Mouse (Mus musculus): ENCODE data around the gene Tbc1d32. TPM values are rescaled to one million over a fixed set of nuclear protein-coding genes. Genes with fewer than 3 reads are reported as not detected.
"Not testable (repeated sequence)": the region's sequence is repeated elsewhere in the genome, so short reads cannot be mapped to it uniquely, and the experiment has no call there.

The Tbc1d32 gene
- polyA plus RNA-seq, 1 experiment from 2014 or later = 3.7 TPM

GRCm38 (mm10) chr10:56194310-56194709, 34.2 kb downstream of the Tbc1d32 start:
- WGBS = 80% methylated on average over 7 of the region's 7 CpGs
- Histone ChIP-seq H3K9ac (ENCODE audit: low read length) (no peak overlapping the region), H3K4me1 (ENCODE audit: control insufficient read depth, insufficient read depth, low read length) (no peaks in the 10 kb centered on the region), H3K4me2 (ENCODE audit: low read depth, severe bottlenecking) (no peak overlapping the region), H3K4me3 (ENCODE audit: low read depth, low read length) (no peak overlapping the region), H3K27ac (replicated peaks; ENCODE audit: low read depth, low read length) (no peak overlapping the region), H3K27me3 (ENCODE audit: control insufficient read depth, insufficient read depth, low read length) (no peaks in the 10 kb centered on the region), H3K36me3 (ENCODE audit: control insufficient read depth, insufficient read depth, low read length) (no peaks in the 10 kb centered on the region), H3K9me3 (ENCODE audit: control insufficient read depth, low read length) (no peaks in the 10 kb centered on the region)
- ATAC-seq (ENCODE audit: insufficient number of reproducible peaks, low FRiP score, low TSS enrichment, low read depth) (no peak), DNase-seq (ENCODE audit: low spot score) (no peak)

GRCm38 (mm10) chr10:56181727-56182126, 46.8 kb downstream of the Tbc1d32 start:
- no peak for ATAC-seq (ENCODE audit: insufficient number of reproducible peaks, low FRiP score, low TSS enrichment, low read depth)

GRCm38 (mm10) chr10:56173184-56173583, 55.3 kb downstream of the Tbc1d32 start:
- no peak overlapping the region for H3K4me3 ChIP-seq (ENCODE audit: low read depth, low read length)
- H3K4me1 ChIP-seq (ENCODE audit: control insufficient read depth, insufficient read depth, low read length) = no peaks in the 10 kb centered on the region
- no peak overlapping the region for H3K27ac ChIP-seq (replicated peaks; ENCODE audit: low read depth, low read length)
- no peak for ATAC-seq (ENCODE audit: insufficient number of reproducible peaks, low FRiP score, low TSS enrichment, low read depth)
- no peaks in the 10 kb centered on the region for H3K27me3 ChIP-seq (ENCODE audit: control insufficient read depth, insufficient read depth, low read length)
- H3K36me3 ChIP-seq (ENCODE audit: control insufficient read depth, insufficient read depth, low read length) = no peaks in the 10 kb centered on the region
- no peaks in the 10 kb centered on the region for H3K9me3 ChIP-seq (ENCODE audit: control insufficient read depth, low read length)
- WGBS = 78% methylated on average over 5 of the region's 5 CpGs
- no peak overlapping the region for H3K4me2 ChIP-seq (ENCODE audit: low read depth, severe bottlenecking)
- no peak overlapping the region for H3K9ac ChIP-seq (ENCODE audit: low read length)
- DNase-seq (ENCODE audit: low spot score) = no peak

More at GRCm38 (mm10) chr10:56181727-56182126, 46.8 kb downstream of the Tbc1d32 start:
- no peaks in the 10 kb centered on the region for H3K36me3 ChIP-seq (ENCODE audit: control insufficient read depth, insufficient read depth, low read length)
- WGBS = 83% methylated on average over 1 of the region's 1 CpGs
- H3K4me1 ChIP-seq (ENCODE audit: control insufficient read depth, insufficient read depth, low read length) = no peaks in the 10 kb centered on the region
- H3K4me3 ChIP-seq (ENCODE audit: low read depth, low read length) = no peak overlapping the region
- H3K9me3 ChIP-seq (ENCODE audit: control insufficient read depth, low read length) = no peaks in the 10 kb centered on the region
- no peaks in the 10 kb centered on the region for H3K27me3 ChIP-seq (ENCODE audit: control insufficient read depth, insufficient read depth, low read length)
- H3K9ac ChIP-seq (ENCODE audit: low read length) = no peak overlapping the region
- DNase-seq (ENCODE audit: low spot score) = no peak
- H3K27ac ChIP-seq (replicated peaks; ENCODE audit: low read depth, low read length) = no peak overlapping the region
- H3K4me2 ChIP-seq (ENCODE audit: low read depth, severe bottlenecking) = no peak overlapping the region

GRCm38 (mm10) chr10:56167721-56168120, 60.8 kb downstream of the Tbc1d32 start:
- DNase-seq (ENCODE audit: low spot score); H3K4me1 ChIP-seq (ENCODE audit: control insufficient read depth, insufficient read depth, low read length); H3K9ac ChIP-seq (ENCODE audit: low read length); H3K36me3 ChIP-seq (ENCODE audit: control insufficient read depth, insufficient read depth, low read length); H3K27ac ChIP-seq (replicated peaks; ENCODE audit: low read depth, low read length); H3K9me3 ChIP-seq (ENCODE audit: control insufficient read depth, low read length); H3K4me3 ChIP-seq (ENCODE audit: low read depth, low read length); H3K27me3 ChIP-seq (ENCODE audit: control insufficient read depth, insufficient read depth, low read length); H3K4me2 ChIP-seq (ENCODE audit: low read depth, severe bottlenecking); ATAC-seq (ENCODE audit: insufficient number of reproducible peaks, low FRiP score, low TSS enrichment, low read depth): not testable (repeated sequence)

GRCm38 (mm10) chr10:56165758-56166157, 62.7 kb downstream of the Tbc1d32 start:
- WGBS = 90% methylated on average over 4 of the region's 4 CpGs
- Histone ChIP-seq H3K4me2 (ENCODE audit: low read depth, severe bottlenecking) (no peak overlapping the region), H3K4me1 (ENCODE audit: control insufficient read depth, insufficient read depth, low read length) (no peaks in the 10 kb centered on the region), H3K9me3 (ENCODE audit: control insufficient read depth, low read length) (no peaks in the 10 kb centered on the region), H3K9ac (ENCODE audit: low read length) (no peak overlapping the region), H3K27ac (replicated peaks; ENCODE audit: low read depth, low read length) (no peak overlapping the region), H3K27me3 (ENCODE audit: control insufficient read depth, insufficient read depth, low read length) (no peaks in the 10 kb centered on the region), H3K4me3 (ENCODE audit: low read depth, low read length) (no peak overlapping the region), H3K36me3 (ENCODE audit: control insufficient read depth, insufficient read depth, low read length) (no peaks in the 10 kb centered on the region)
- DNase-seq (ENCODE audit: low spot score) (no peak), ATAC-seq (ENCODE audit: insufficient number of reproducible peaks, low FRiP score, low TSS enrichment, low read depth) (no peak)

GRCm38 (mm10) chr10:56164411-56164810, 64.1 kb downstream of the Tbc1d32 start:
- DNase-seq (ENCODE audit: low spot score) (no peak), ATAC-seq (ENCODE audit: insufficient number of reproducible peaks, low FRiP score, low TSS enrichment, low read depth) (no peak)
- Histone ChIP-seq H3K9ac (ENCODE audit: low read length) (no peak overlapping the region), H3K27ac (replicated peaks; ENCODE audit: low read depth, low read length) (no peak overlapping the region), H3K9me3 (ENCODE audit: control insufficient read depth, low read length) (no peaks in the 10 kb centered on the region), H3K36me3 (ENCODE audit: control insufficient read depth, insufficient read depth, low read length) (no peaks in the 10 kb centered on the region), H3K4me3 (ENCODE audit: low read depth, low read length) (no peak overlapping the region), H3K4me2 (ENCODE audit: low read depth, severe bottlenecking) (no peak overlapping the region), H3K27me3 (ENCODE audit: control insufficient read depth, insufficient read depth, low read length) (no peaks in the 10 kb centered on the region), H3K4me1 (ENCODE audit: control insufficient read depth, insufficient read depth, low read length) (no peaks in the 10 kb centered on the region)
- 60% methylated on average over 3 of the region's 3 CpGs for WGBS

GRCm38 (mm10) chr10:56158748-56159147, 69.7 kb downstream of the Tbc1d32 start:
- Histone ChIP-seq H3K4me2 (ENCODE audit: low read depth, severe bottlenecking) (no peak overlapping the region), H3K9me3 (ENCODE audit: control insufficient read depth, low read length) (no peaks in the 10 kb centered on the region), H3K36me3 (ENCODE audit: control insufficient read depth, insufficient read depth, low read length) (no peaks in the 10 kb centered on the region), H3K4me3 (ENCODE audit: low read depth, low read length) (no peak overlapping the region), H3K4me1 (ENCODE audit: control insufficient read depth, insufficient read depth, low read length) (no peaks in the 10 kb centered on the region), H3K9ac (ENCODE audit: low read length) (no peak overlapping the region), H3K27ac (replicated peaks; ENCODE audit: low read depth, low read length) (no peak overlapping the region), H3K27me3 (ENCODE audit: control insufficient read depth, insufficient read depth, low read length) (no peaks in the 10 kb centered on the region)
- DNase-seq (ENCODE audit: low spot score) = no peak
- WGBS = 80% methylated on average over 2 of the region's 2 CpGs
- no peak for ATAC-seq (ENCODE audit: insufficient number of reproducible peaks, low FRiP score, low TSS enrichment, low read depth)

GRCm38 (mm10) chr10:56158207-56158606, 70.3 kb downstream of the Tbc1d32 start:
- Histone ChIP-seq H3K9ac (ENCODE audit: low read length) (no peak overlapping the region), H3K36me3 (ENCODE audit: control insufficient read depth, insufficient read depth, low read length) (no peaks in the 10 kb centered on the region), H3K27me3 (ENCODE audit: control insufficient read depth, insufficient read depth, low read length) (no peaks in the 10 kb centered on the region), H3K27ac (replicated peaks; ENCODE audit: low read depth, low read length) (no peak overlapping the region), H3K9me3 (ENCODE audit: control insufficient read depth, low read length) (no peaks in the 10 kb centered on the region), H3K4me3 (ENCODE audit: low read depth, low read length) (no peak overlapping the region), H3K4me1 (ENCODE audit: control insufficient read depth, insufficient read depth, low read length) (no peaks in the 10 kb centered on the region), H3K4me2 (ENCODE audit: low read depth, severe bottlenecking) (no peak overlapping the region)
- ATAC-seq (ENCODE audit: insufficient number of reproducible peaks, low FRiP score, low TSS enrichment, low read depth) = no peak
- 92% methylated on average over 3 of the region's 3 CpGs for WGBS
- DNase-seq (ENCODE audit: low spot score) = no peak

GRCm38 (mm10) chr10:56156956-56157355, 71.5 kb downstream of the Tbc1d32 start:
- no peaks in the 10 kb centered on the region for H3K27me3 ChIP-seq (ENCODE audit: control insufficient read depth, insufficient read depth, low read length)
- no peaks in the 10 kb centered on the region for H3K9me3 ChIP-seq (ENCODE audit: control insufficient read depth, low read length)
- ATAC-seq (ENCODE audit: insufficient number of reproducible peaks, low FRiP score, low TSS enrichment, low read depth) (no peak), DNase-seq (ENCODE audit: low spot score) (no peak)
- H3K36me3 ChIP-seq (ENCODE audit: control insufficient read depth, insufficient read depth, low read length) = no peaks in the 10 kb centered on the region
- H3K9ac ChIP-seq (ENCODE audit: low read length) = no peak overlapping the region
- no peak overlapping the region for H3K27ac ChIP-seq (replicated peaks; ENCODE audit: low read depth, low read length)
- H3K4me1 ChIP-seq (ENCODE audit: control insufficient read depth, insufficient read depth, low read length) = no peaks in the 10 kb centered on the region
- H3K4me3 ChIP-seq (ENCODE audit: low read depth, low read length) = no peak overlapping the region
- H3K4me2 ChIP-seq (ENCODE audit: low read depth, severe bottlenecking) = no peak overlapping the region
- WGBS = 88% methylated on average over 3 of the region's 3 CpGs
